Mouse (Mus musculus) kidney, adult 2 months (tissue): ENCODE measurements around the gene Zfyve27.

Source experiments
- CTCF ChIP-seq: fragments of 200-500 bp; conservative IDR thresholded peaks from 2 replicates; pipeline ENCODE4 v1.5.1; 2011; ENCODE audit warnings: low read depth, mild to moderate bottlenecking, control low read depth, low read length, moderate library complexity, mixed read lengths; ENCODE audit not compliant: insufficient read depth, insufficient read length
- POLR2A ChIP-seq: fragments of 200-500 bp; IDR thresholded peaks from one replicate; pipeline ENCODE4 v1.6.1; 2011; ENCODE audit warnings: low read depth, low read length, control low read depth

DNA sequence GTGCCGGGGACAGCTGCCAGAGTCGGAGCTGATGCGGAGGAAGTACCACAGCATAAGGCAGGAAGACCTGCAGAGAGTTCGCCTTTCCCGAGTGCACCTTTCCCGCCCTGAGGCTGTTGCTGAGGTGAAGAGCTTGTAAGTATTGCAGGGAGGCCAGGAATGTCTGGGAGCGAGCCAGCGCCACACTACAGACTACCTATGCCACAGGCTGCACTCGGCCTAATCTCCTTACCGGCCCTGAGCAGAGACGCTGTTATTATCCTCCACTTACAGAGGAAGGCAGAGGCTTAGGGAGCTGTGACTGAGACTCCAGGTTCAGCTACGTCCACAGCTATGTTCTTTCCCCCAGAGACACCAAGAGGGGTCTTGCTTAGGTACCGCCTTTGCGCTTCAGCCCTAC lies 15.6 kb downstream of the Zfyve27 start:
- TF ChIP-seq POLR2A, result no peak
- no peak for TF ChIP-seq CTCF
